Mouse (Mus musculus): ENCODE results near the gene Acot13.

DNA sequence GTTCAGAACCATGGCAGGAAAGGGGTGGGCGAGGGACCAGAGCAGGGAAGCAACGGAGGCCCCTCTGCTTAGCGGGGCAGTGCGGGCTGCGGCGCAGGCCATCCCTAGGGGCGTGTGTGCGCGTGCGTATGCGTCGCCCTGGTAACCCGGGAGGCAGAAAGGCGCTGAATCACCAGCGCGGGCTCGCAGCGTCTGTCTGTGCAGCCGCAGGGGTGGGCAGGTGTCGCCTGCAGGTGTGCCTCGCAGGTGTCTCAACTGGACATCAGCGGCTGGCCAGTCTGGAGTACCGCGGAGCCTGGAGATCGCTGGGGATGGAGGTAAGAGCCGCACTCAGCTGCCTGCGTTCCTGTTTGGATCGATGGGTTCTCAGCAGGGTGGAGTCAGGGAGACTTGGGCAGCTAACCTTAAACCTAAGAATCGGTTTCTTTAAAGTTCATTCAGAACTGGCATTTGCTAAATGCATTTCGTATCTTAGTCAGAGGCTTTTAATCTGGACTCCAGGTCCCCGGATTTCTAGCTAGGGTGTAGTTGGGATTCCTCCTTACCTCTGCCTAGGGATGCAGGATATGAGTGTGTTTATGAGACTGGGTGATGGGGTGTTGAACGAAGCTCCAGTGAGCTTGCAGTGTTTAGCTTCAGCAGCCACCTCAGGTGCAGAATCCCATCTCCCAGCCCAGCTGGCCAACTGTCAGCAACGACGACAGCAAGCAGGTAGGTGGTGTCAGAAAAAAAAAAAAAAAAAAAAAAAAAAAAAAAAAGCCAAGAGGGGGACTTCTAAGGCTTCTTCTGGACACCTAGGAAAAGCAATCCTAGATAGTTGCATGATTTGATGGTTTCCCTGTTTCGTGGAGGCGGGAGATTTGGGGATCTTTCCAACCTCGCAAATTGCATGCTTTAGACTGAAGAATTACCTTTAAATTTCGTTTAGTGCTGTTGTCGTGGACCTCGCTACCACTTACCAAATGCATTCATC, 13.9 kb upstream of the Acot13 start, which contains the start of gene D130043K22Rik:
- TF ChIP-seq CTCF (IDR thresholded peaks at IDR 0.05; ENCODE audit: extremely low read depth, insufficient read length, insufficient replicate concordance, low read depth, low read length): no peak
- no peak for TF ChIP-seq POLR2A (IDR thresholded peaks at IDR 0.05; ENCODE audit: low read depth, low read length)
